In the genomic region with DNA sequence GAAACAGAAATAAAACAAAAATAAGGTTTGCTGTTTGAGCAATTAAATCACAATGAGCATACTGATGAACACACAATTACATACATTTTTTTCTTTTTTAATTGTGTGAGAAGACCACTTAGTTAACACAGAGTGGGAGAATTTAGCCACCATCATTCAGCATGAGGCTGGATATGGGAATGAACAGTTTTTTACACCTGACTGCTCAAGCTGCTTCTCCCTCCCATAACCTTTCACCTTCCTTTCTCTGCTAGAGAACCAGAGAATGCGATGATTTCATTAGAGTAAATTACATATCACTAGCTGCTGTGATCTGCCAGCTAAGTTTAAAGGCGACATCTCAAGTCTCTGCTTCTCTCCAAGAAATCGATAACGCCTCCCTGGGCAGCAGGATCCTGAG, we compare ENCODE assay signal across 23 mouse cellular contexts.
A peak's percentile ranks its signal among the peaks of the same experiment; 100 is the strongest.
DNase-seq lines count a peak whose midpoint lies in the region; ATAC-seq and TF ChIP-seq lines count a peak whose summit lies in the region.
"Had no signal": no experiment of that assay in that cellular context is flagged by ENCODE, and none has a peak within 500 bp of the region (broad histone marks: within the 10 kb centered on the region; RNA-seq: fewer than 3 reads in every experiment).

No protein-coding gene starts in this region.

- H3K9me3 ChIP-seq in forebrain, embryonic 14.5 days (replicated peaks; ENCODE audit: control insufficient read depth, low read length): no peaks in the 10 kb centered on the region
- H3K9me3 ChIP-seq in forebrain, postnatal 0 days (ENCODE audit: low read length): no peaks in the 10 kb centered on the region
- no peaks in the 10 kb centered on the region for H3K9me3 ChIP-seq in kidney, embryonic 16.5 days (ENCODE audit: low read length)
- H3K9me3 ChIP-seq: forebrain, embryonic 10.5 days; forebrain, embryonic 15.5 days; hindbrain, embryonic 12.5 days; hindbrain, embryonic 15.5 days had no signal

- no peak overlapping the region for H3K9ac ChIP-seq in forebrain, embryonic 14.5 days (ENCODE audit: low read length)
- H3K9ac ChIP-seq in forebrain, postnatal 0 days: no peak overlapping the region
- H3K9ac ChIP-seq in kidney, embryonic 16.5 days (replicated peaks; ENCODE audit: low read length): no peak overlapping the region
- H3K9ac ChIP-seq: forebrain, embryonic 15.5 days; hindbrain, embryonic 12.5 days; hindbrain, embryonic 15.5 days had no signal

- H3K4me2 ChIP-seq in forebrain, embryonic 14.5 days (ENCODE audit: low read length): no peak overlapping the region
- no peak overlapping the region for H3K4me2 ChIP-seq in forebrain, postnatal 0 days (ENCODE audit: low read depth)
- H3K4me2 ChIP-seq in kidney, embryonic 16.5 days (replicated peaks; ENCODE audit: low read depth, low read length): no peak overlapping the region
- H3K4me2 ChIP-seq: forebrain, embryonic 15.5 days; heart, embryonic 11.5 days; hindbrain, embryonic 12.5 days; hindbrain, embryonic 15.5 days had no signal

- no peaks in the 10 kb centered on the region for H3K4me1 ChIP-seq in forebrain, embryonic 14.5 days (ENCODE audit: control insufficient read depth, insufficient read depth, low read length)
- no peaks in the 10 kb centered on the region for H3K4me1 ChIP-seq in forebrain, postnatal 0 days (ENCODE audit: insufficient read depth)
- no peaks in the 10 kb centered on the region for H3K4me1 ChIP-seq in kidney, embryonic 16.5 days (ENCODE audit: insufficient read depth, low read length)
- H3K4me1 ChIP-seq: forebrain, embryonic 15.5 days; hindbrain, embryonic 12.5 days; hindbrain, embryonic 15.5 days had no signal

- no peak overlapping the region for H3K4me3 ChIP-seq in forebrain, embryonic 14.5 days (ENCODE audit: low read depth, low read length)
- H3K4me3 ChIP-seq in forebrain, postnatal 0 days (ENCODE audit: low read depth, low read length): no peak overlapping the region
- H3K4me3 ChIP-seq in kidney, embryonic 16.5 days (ENCODE audit: low read length): no peak overlapping the region
- H3K4me3 ChIP-seq: forebrain, embryonic 10.5 days; forebrain, embryonic 15.5 days; gastrocnemius, adult 2 months; hindbrain, embryonic 12.5 days; hindbrain, embryonic 15.5 days had no signal

- ATAC-seq in forebrain, embryonic 14.5 days: no peak
- ATAC-seq in forebrain, postnatal 0 days: no peak
- ATAC-seq in kidney, embryonic 16.5 days (ENCODE audit: low FRiP score, low TSS enrichment): peak; percentile 51; the same call in 1 of the 2 replicates
- ATAC-seq: activated CD4-positive, CD25-positive, alpha-beta regulatory T cell, adult 4 months; CD4-positive, CD25-positive, alpha-beta regulatory T cell, adult 4 months; forebrain, embryonic 15.5 days had no signal

- no peaks in the 10 kb centered on the region for H3K27me3 ChIP-seq in forebrain, embryonic 14.5 days (replicated peaks; ENCODE audit: control insufficient read depth, insufficient read depth, low read length)
- no peaks in the 10 kb centered on the region for H3K27me3 ChIP-seq in forebrain, postnatal 0 days (ENCODE audit: insufficient read depth, low read length)
- no peaks in the 10 kb centered on the region for H3K27me3 ChIP-seq in kidney, embryonic 16.5 days (ENCODE audit: insufficient read depth, low read length)
- H3K27me3 ChIP-seq: forebrain, embryonic 15.5 days; hindbrain, embryonic 12.5 days; hindbrain, embryonic 15.5 days had no signal

- peak; percentile 20 for DNase-seq in forebrain, embryonic 14.5 days (ENCODE audit: low spot score)
- DNase-seq in forebrain, postnatal 0 days: no peak
- no peak for DNase-seq in kidney, postnatal 4 days
- peak; percentile 54 for DNase-seq in brain, embryonic 14.5 days (ENCODE audit: low read depth)
- peak; percentile 6 for DNase-seq in retina, postnatal 1 day
- DNase-seq in adrenal gland, postnatal 10 days: no peak
- DNase-seq: adrenal gland, adult 8-10 months; adrenal gland, postnatal 36 days; cerebellum, adult 11 months; cerebellum, adult 2 months; cerebellum, adult 9-11 months; cerebellum, postnatal 25 days; embryo, embryonic 11 days; gastrocnemius, adult 2 months; gastrocnemius, postnatal 14 days had no signal

- WGBS in forebrain, embryonic 14.5 days: 54% methylated on average over 4 of the region's 4 CpGs
- 50% methylated on average over 4 of the region's 4 CpGs for WGBS in forebrain, postnatal 0 days
- WGBS in kidney, embryonic 16.5 days: 33% methylated on average over 4 of the region's 4 CpGs

- no peak overlapping the region for H3K27ac ChIP-seq in forebrain, embryonic 14.5 days (ENCODE audit: low read depth, low read length)
- H3K27ac ChIP-seq in forebrain, postnatal 0 days (ENCODE audit: low read depth, low read length): no peak overlapping the region
- H3K27ac ChIP-seq in kidney, embryonic 16.5 days (ENCODE audit: low read length): no peak overlapping the region
- H3K27ac ChIP-seq: forebrain, embryonic 10.5 days; forebrain, embryonic 15.5 days; gastrocnemius, adult 2 months; hindbrain, embryonic 12.5 days; hindbrain, embryonic 15.5 days had no signal

- TF ChIP-seq POLR2A in brain, embryonic 14.5 days (IDR thresholded peaks at IDR 0.05; ENCODE audit: borderline replicate concordance, extremely low read depth, insufficient read depth, insufficient read length, poor library complexity, severe bottlenecking): no peak

- no peaks in the 10 kb centered on the region for H3K36me3 ChIP-seq in forebrain, embryonic 14.5 days (ENCODE audit: control insufficient read depth, insufficient read depth, low read length)
- H3K36me3 ChIP-seq in forebrain, postnatal 0 days (ENCODE audit: insufficient read depth): no peaks in the 10 kb centered on the region
- H3K36me3 ChIP-seq in kidney, embryonic 16.5 days (ENCODE audit: insufficient read depth, low read length): no peaks in the 10 kb centered on the region
- H3K36me3 ChIP-seq: forebrain, embryonic 10.5 days; forebrain, embryonic 15.5 days; hindbrain, embryonic 12.5 days; hindbrain, embryonic 15.5 days had no signal

- no peak for TF ChIP-seq CTCF in forebrain, postnatal 0 days (IDR thresholded peaks at IDR 0.05; ENCODE audit: low read depth)
- no peak for TF ChIP-seq CTCF in brain, embryonic 14.5 days (IDR thresholded peaks at IDR 0.05; ENCODE audit: borderline replicate concordance, extremely low read depth, insufficient read depth, insufficient read length)

Comparison
In these comparisons a context has a peak if more than half of its experiments do, and no peak if none do; other contexts are left out.
1. DNase-seq: peak in forebrain, embryonic 14.5 days (single experiment), brain, embryonic 14.5 days (single experiment) and retina, postnatal 1 day (single experiment); none in forebrain, postnatal 0 days (single experiment), kidney, postnatal 4 days (0 of 2) and adrenal gland, postnatal 10 days (single experiment).